Mouse (Mus musculus): ENCODE measurements around the gene Ttyh2. TPM values are rescaled to one million over a fixed set of nuclear protein-coding genes. Genes with fewer than 3 reads are reported as not detected.
A peak's percentile ranks its signal among the peaks of the same experiment; 100 is the strongest.
"Not testable (repeated sequence)": the region's sequence is repeated elsewhere in the genome, so short reads cannot be mapped to it uniquely, and the experiment has no call there.

Ttyh2 gene
- polyA plus RNA-seq, 1 experiment from 2014 or later = 17.3 TPM

GRCm38 (mm10) chr11:114673719-114674050 lies 1.5 kb upstream of the Ttyh2 start:
- Histone ChIP-seq H3K4me2 (ENCODE audit: low read depth, low read length) (no peak overlapping the region), H3K4me1 (ENCODE audit: control insufficient read depth, insufficient read depth, low read length) (peaks cover 22% of the 10 kb centered on the region), H3K36me3 (ENCODE audit: control insufficient read depth, insufficient read depth, low read length) (0 out of 2 replicates have a peak, but pooled peaks cover 4% of the 10 kb centered on the region), H3K27me3 (ENCODE audit: control insufficient read depth, insufficient read depth, low read length) (no peaks in the 10 kb centered on the region), H3K9ac (ENCODE audit: low read length) (no peak overlapping the region), H3K9me3 (replicated peaks; ENCODE audit: control insufficient read depth, low read length) (no peaks in the 10 kb centered on the region), H3K27ac (ENCODE audit: low read length) (no peak overlapping the region), H3K4me3 (replicated peaks; ENCODE audit: low read length) (no peak overlapping the region)
- no peak for ATAC-seq (ENCODE audit: insufficient read depth, low FRiP score)
- 65% methylated on average over 2 of the region's 2 CpGs for WGBS

GRCm38 (mm10) chr11:114674180-114674579 lies 1.1 kb upstream of the Ttyh2 start:
- H3K9ac ChIP-seq (ENCODE audit: low read length) = no peak overlapping the region
- H3K4me3 ChIP-seq (replicated peaks; ENCODE audit: low read length) = no peak overlapping the region
- 54% methylated on average over 8 of the region's 8 CpGs for WGBS
- H3K9me3 ChIP-seq (replicated peaks; ENCODE audit: control insufficient read depth, low read length) = no peaks in the 10 kb centered on the region
- H3K27me3 ChIP-seq (ENCODE audit: control insufficient read depth, insufficient read depth, low read length) = no peaks in the 10 kb centered on the region
- no peak overlapping the region for H3K27ac ChIP-seq (ENCODE audit: low read length)
- H3K4me1 ChIP-seq (ENCODE audit: control insufficient read depth, insufficient read depth, low read length) = peaks cover 24% of the 10 kb centered on the region
- ATAC-seq (ENCODE audit: insufficient read depth, low FRiP score) = no peak
- H3K4me2 ChIP-seq (ENCODE audit: low read depth, low read length) = no peak overlapping the region
- H3K36me3 ChIP-seq (ENCODE audit: control insufficient read depth, insufficient read depth, low read length) = 0 out of 2 replicates have a peak, but pooled peaks cover 4% of the 10 kb centered on the region

- not testable (repeated sequence) for H3K36me3 ChIP-seq (ENCODE audit: control insufficient read depth, insufficient read depth, low read length); H3K27me3 ChIP-seq (ENCODE audit: control insufficient read depth, insufficient read depth, low read length); H3K27ac ChIP-seq (ENCODE audit: low read length); H3K9ac ChIP-seq (ENCODE audit: low read length); ATAC-seq (ENCODE audit: insufficient read depth, low FRiP score); H3K9me3 ChIP-seq (replicated peaks; ENCODE audit: control insufficient read depth, low read length)
- Histone ChIP-seq H3K4me1 (ENCODE audit: control insufficient read depth, insufficient read depth, low read length) (peaks cover 24% of the 10 kb centered on the region), H3K4me2 (ENCODE audit: low read depth, low read length) (peak overlapping the region; percentile 95), H3K4me3 (replicated peaks; ENCODE audit: low read length) (peak overlapping the region; percentile 65)
- 94% methylated on average over 2 of the region's 3 CpGs for WGBS
Observed at GRCm38 (mm10) chr11:114674796-114675195, 435 bp upstream of the Ttyh2 start.

- Histone ChIP-seq H3K9ac (ENCODE audit: low read length) (peak overlapping the region; percentile 76), H3K4me2 (ENCODE audit: low read depth, low read length) (peak overlapping the region; percentile 95), H3K9me3 (replicated peaks; ENCODE audit: control insufficient read depth, low read length) (no peaks in the 10 kb centered on the region), H3K36me3 (ENCODE audit: control insufficient read depth, insufficient read depth, low read length) (no peaks in the 10 kb centered on the region), H3K4me3 (replicated peaks; ENCODE audit: low read length) (peak overlapping the region; percentile 65), H3K27me3 (ENCODE audit: control insufficient read depth, insufficient read depth, low read length) (no peaks in the 10 kb centered on the region), H3K4me1 (ENCODE audit: control insufficient read depth, insufficient read depth, low read length) (peaks cover 20% of the 10 kb centered on the region), H3K27ac (ENCODE audit: low read length) (peak overlapping the region; percentile 15)
- no peak for ATAC-seq (ENCODE audit: insufficient read depth, low FRiP score)
- WGBS = 3% methylated on average over 27 of the region's 27 CpGs
Observed at GRCm38 (mm10) chr11:114675826-114676401, 683 bp downstream of the Ttyh2 start.

- Histone ChIP-seq H3K27me3 (ENCODE audit: control insufficient read depth, insufficient read depth, low read length) (no peaks in the 10 kb centered on the region), H3K36me3 (ENCODE audit: control insufficient read depth, insufficient read depth, low read length) (no peaks in the 10 kb centered on the region), H3K4me1 (ENCODE audit: control insufficient read depth, insufficient read depth, low read length) (peaks cover 18% of the 10 kb centered on the region), H3K27ac (ENCODE audit: low read length) (peak overlapping the region; percentile 1; the same call in 1 of the 2 replicates), H3K9ac (ENCODE audit: low read length) (peak overlapping the region; percentile 76), H3K9me3 (replicated peaks; ENCODE audit: control insufficient read depth, low read length) (no peaks in the 10 kb centered on the region), H3K4me3 (replicated peaks; ENCODE audit: low read length) (peak overlapping the region; percentile 65), H3K4me2 (ENCODE audit: low read depth, low read length) (peak overlapping the region; percentile 95)
- ATAC-seq (ENCODE audit: insufficient read depth, low FRiP score) = peak; percentile 44
- WGBS = 14% methylated on average over 14 of the region's 14 CpGs
Observed at GRCm38 (mm10) chr11:114676431-114676830, 1.2 kb downstream of the Ttyh2 start.

- no peaks in the 10 kb centered on the region for H3K36me3 ChIP-seq (ENCODE audit: control insufficient read depth, insufficient read depth, low read length)
- H3K4me3 ChIP-seq (replicated peaks; ENCODE audit: low read length) = peak overlapping the region; percentile 65
- peak overlapping the region; percentile 76; the same call in 1 of the 2 replicates for H3K9ac ChIP-seq (ENCODE audit: low read length)
- no peaks in the 10 kb centered on the region for H3K9me3 ChIP-seq (replicated peaks; ENCODE audit: control insufficient read depth, low read length)
- peaks cover 18% of the 10 kb centered on the region for H3K4me1 ChIP-seq (ENCODE audit: control insufficient read depth, insufficient read depth, low read length)
- H3K27me3 ChIP-seq (ENCODE audit: control insufficient read depth, insufficient read depth, low read length) = no peaks in the 10 kb centered on the region
- 48% methylated on average over 9 of the region's 9 CpGs for WGBS
- H3K4me2 ChIP-seq (ENCODE audit: low read depth, low read length) = peak overlapping the region; percentile 95
- no peak for ATAC-seq (ENCODE audit: insufficient read depth, low FRiP score)
- peak overlapping the region; percentile 1; the same call in 1 of the 2 replicates for H3K27ac ChIP-seq (ENCODE audit: low read length)
Observed at GRCm38 (mm10) chr11:114676896-114677530, 1.8 kb downstream of the Ttyh2 start.

- H3K4me3 ChIP-seq (replicated peaks; ENCODE audit: low read length) = no peak overlapping the region
- no peaks in the 10 kb centered on the region for H3K27me3 ChIP-seq (ENCODE audit: control insufficient read depth, insufficient read depth, low read length)
- no peak overlapping the region for H3K4me2 ChIP-seq (ENCODE audit: low read depth, low read length)
- peaks cover 18% of the 10 kb centered on the region for H3K4me1 ChIP-seq (ENCODE audit: control insufficient read depth, insufficient read depth, low read length)
- 0 out of 2 replicates have a peak overlapping the region, but pooled peaks have one; percentile 10 for H3K9ac ChIP-seq (ENCODE audit: low read length)
- H3K36me3 ChIP-seq (ENCODE audit: control insufficient read depth, insufficient read depth, low read length) = no peaks in the 10 kb centered on the region
- H3K27ac ChIP-seq (ENCODE audit: low read length) = peak overlapping the region; percentile 38
- ATAC-seq (ENCODE audit: insufficient read depth, low FRiP score) = no peak
- H3K9me3 ChIP-seq (replicated peaks; ENCODE audit: control insufficient read depth, low read length) = no peaks in the 10 kb centered on the region
- WGBS = 51% methylated on average over 8 of the region's 8 CpGs
Observed at GRCm38 (mm10) chr11:114679582-114679981, 4.4 kb downstream of the Ttyh2 start.

- H3K4me1 ChIP-seq (ENCODE audit: control insufficient read depth, insufficient read depth, low read length) = peaks cover 20% of the 10 kb centered on the region
- no peak overlapping the region for H3K27ac ChIP-seq (ENCODE audit: low read length)
- no peaks in the 10 kb centered on the region for H3K9me3 ChIP-seq (replicated peaks; ENCODE audit: control insufficient read depth, low read length)
- H3K36me3 ChIP-seq (ENCODE audit: control insufficient read depth, insufficient read depth, low read length) = no peaks in the 10 kb centered on the region
- no peaks in the 10 kb centered on the region for H3K27me3 ChIP-seq (ENCODE audit: control insufficient read depth, insufficient read depth, low read length)
- WGBS = 46% methylated on average over 10 of the region's 10 CpGs
- H3K4me3 ChIP-seq (replicated peaks; ENCODE audit: low read length) = no peak overlapping the region
- no peak for ATAC-seq (ENCODE audit: insufficient read depth, low FRiP score)
- H3K9ac ChIP-seq (ENCODE audit: low read length) = no peak overlapping the region
- no peak overlapping the region for H3K4me2 ChIP-seq (ENCODE audit: low read depth, low read length)
Observed at GRCm38 (mm10) chr11:114680291-114680690, 5.1 kb downstream of the Ttyh2 start.

- Histone ChIP-seq H3K9ac (ENCODE audit: low read length) (no peak overlapping the region), H3K4me3 (replicated peaks; ENCODE audit: low read length) (no peak overlapping the region), H3K4me1 (ENCODE audit: control insufficient read depth, insufficient read depth, low read length) (peaks cover 20% of the 10 kb centered on the region), H3K4me2 (ENCODE audit: low read depth, low read length) (no peak overlapping the region), H3K27ac (ENCODE audit: low read length) (no peak overlapping the region), H3K9me3 (replicated peaks; ENCODE audit: control insufficient read depth, low read length) (no peaks in the 10 kb centered on the region), H3K36me3 (ENCODE audit: control insufficient read depth, insufficient read depth, low read length) (no peaks in the 10 kb centered on the region), H3K27me3 (ENCODE audit: control insufficient read depth, insufficient read depth, low read length) (no peaks in the 10 kb centered on the region)
- WGBS = 52% methylated on average over 5 of the region's 5 CpGs
- no peak for ATAC-seq (ENCODE audit: insufficient read depth, low FRiP score)
Observed at GRCm38 (mm10) chr11:114681054-114681453, 5.8 kb downstream of the Ttyh2 start.
